Mouse (Mus musculus) megakaryocyte-erythroid progenitor cell, adult 5-6 weeks (primary cell): ENCODE measurements at regions not wholly inside any gene's neighbourhood (a gene's known extent, or its start where the extent isn't known, plus 50 kb on each side); places are given as distances from the start of the nearest gene placed in this dataset.
A peak's percentile ranks its signal among the peaks of the same experiment; 100 is the strongest.

Experiments
- ATAC-seq: replicated peaks from 2 replicates; pipeline ENCODE4 v1.8.0; 2016; ENCODE audit warnings: mild to moderate bottlenecking, inconsistent platforms; ENCODE audit not compliant: severe bottlenecking, poor library complexity, low FRiP score, low TSS enrichment

DNA sequence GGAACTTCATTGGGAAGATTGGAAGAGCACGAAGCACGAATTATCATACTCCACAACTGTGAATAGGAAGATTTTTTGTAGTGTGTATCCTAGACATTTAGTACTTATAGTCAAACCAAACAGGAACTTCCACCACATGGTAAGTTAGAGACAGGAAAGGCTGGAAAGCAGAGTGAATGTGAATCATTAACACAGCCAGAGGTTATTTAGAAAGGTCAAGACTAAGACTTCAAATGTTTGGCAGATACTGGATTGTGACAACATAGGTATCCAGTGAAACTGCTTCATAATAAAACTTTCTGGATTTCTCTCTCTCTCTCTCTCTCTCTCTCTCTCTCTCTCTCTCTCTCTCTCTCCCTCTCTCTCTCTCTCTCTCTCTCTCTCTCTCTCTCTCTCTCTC lies 246.4 kb upstream of the Tet2 start:
- no peak for ATAC-seq

DNA sequence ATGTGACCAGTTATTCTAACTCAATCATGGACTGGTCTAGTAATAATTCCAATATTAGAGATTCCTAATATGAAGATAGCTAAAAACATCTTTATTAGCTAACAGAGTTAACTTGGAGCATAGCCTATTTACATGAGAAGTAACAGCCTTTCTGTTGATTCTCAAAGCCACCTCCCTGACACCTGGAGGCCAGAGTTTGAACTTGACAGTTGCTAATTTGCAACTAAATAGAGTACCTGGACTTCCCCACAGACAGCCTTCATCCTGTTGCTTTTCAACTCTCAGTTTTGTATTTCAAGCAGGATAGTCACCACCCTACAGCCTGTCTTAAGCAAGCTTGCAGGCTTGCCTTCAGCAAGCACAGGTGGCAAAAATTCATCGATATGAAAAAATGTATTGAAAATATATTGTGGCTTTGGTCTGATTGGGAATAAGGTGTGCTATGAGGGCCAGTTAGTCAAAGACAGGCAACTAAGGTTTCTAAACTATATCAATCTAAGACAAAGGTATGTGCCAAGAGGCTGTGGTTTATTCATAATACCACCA lies 264.1 kb upstream of the Tet2 start:
- no peak for ATAC-seq

DNA sequence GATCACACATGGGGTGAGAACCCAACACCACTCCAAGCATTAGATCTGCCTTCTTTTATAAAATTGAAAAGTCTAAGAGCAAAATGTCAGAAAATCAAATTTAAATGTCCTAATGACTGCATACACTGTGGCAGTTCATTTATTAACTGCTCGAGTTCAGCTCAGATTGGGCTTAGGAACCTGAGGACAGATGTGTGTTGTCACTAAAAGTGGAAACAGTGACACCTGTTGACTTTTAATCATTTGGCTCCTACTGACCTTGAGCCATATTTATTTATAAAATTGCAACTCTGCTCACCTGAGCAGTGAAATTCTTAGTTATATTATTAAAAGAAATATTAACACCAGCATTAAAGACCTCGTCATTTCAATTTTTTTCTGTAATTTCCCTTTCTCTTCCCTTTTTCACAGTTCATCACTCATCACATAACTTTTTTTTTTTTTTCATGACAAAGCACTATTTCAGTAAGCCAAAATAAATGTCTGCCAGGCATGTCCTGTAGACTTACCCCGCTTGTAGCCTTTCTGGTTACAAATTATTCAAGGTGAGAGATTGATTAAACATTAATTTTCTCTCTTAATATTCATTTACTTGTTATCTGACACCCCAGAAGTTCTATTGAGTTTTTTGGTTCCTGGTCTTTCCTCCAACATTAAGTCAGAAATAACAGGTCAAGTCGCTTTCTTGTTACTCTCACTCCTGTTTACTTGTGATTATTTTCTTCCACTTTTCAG lies 274.2 kb upstream of the Tet2 start:
- no peak for ATAC-seq

DNA sequence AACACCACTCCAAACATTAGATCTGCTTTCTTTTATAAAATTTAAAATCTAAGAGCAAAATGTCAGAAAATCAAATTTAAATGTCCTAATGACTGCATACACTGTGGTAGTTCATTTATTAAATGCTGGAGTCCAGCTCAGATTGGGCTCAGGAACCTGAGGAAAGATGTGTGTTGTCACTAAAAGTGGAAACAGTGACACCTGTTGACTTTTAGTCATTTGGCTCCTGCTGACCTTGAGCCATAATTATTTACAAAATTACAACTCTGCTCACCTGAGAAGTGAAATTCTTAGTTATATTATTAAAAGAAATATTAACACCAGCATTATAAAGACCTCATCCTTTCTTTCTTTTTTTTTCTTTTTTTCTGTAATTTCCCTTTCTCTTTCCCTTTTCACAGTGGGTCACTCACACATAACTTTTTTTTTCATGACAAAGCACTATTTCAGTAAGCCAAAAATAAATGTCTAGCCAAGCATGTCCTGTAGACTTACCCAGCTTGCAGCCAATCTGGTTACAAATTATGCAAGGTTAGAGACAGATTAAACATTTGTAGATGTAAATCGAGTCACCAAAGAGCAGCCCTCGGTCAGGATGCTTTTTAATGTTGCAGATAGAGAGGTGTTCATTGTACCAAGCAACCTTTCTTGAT lies 288.9 kb upstream of the Tet2 start:
- no peak for ATAC-seq

DNA sequence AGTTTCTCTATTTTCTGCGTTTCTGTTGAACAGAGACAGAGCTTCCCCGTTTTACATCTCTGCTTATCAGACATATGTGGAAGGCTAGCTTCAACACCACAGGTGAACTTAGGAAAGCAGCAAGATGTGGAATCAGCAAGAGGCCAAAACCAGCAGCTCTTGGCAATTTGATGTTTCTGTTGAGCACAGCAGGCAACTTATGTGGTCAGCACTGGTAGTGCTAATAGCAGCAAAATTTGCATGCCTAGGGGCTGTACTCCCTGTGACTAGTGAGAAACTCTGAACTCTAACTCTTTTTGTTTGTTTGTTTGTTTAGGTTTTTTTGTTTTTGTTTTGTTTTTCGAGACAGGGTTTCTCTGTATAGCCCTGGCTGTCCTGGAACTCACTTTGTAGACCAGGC lies 289.5 kb upstream of the Tet2 start:
- ATAC-seq = no peak

DNA sequence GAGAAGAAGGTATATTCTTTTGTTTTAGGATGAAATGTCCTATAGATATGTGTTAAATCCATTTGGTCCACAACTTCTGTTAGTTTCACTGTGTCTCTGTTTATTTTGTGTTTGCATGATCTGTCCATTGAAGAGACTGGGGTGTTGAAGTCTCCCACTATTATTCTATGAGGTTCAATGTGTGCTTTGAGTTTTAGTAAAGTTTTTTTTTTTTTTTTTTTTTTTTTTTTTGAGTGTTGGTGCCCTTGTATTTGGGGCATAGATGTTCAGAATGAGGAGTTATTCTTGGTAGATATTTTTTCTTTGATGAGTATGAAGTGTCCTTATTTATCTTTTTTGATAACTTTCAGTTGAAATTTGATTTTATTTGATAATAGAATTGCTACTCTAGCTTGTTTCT lies 301.4 kb upstream of the Tet2 start:
- no peak for ATAC-seq

DNA sequence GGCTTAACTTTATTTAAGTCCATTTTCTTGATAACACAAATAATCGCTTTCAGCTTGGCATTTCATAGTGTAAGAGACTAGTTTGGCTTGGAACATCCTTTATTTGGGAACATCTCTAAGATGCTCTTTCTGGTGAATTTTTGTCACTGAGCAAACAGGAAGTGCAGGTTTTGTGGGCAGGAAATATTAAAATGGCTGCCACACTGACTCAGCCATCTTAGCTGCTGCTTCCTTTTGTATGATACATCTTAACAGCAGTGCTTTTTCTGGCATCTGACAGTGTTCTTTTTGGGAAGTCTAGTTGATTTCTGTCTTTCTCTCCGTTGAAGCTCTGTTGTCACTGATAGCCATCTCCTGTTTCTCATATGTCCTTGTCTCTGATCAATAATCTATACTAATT lies 329.4 kb upstream of the Tet2 start:
- no peak for ATAC-seq

DNA sequence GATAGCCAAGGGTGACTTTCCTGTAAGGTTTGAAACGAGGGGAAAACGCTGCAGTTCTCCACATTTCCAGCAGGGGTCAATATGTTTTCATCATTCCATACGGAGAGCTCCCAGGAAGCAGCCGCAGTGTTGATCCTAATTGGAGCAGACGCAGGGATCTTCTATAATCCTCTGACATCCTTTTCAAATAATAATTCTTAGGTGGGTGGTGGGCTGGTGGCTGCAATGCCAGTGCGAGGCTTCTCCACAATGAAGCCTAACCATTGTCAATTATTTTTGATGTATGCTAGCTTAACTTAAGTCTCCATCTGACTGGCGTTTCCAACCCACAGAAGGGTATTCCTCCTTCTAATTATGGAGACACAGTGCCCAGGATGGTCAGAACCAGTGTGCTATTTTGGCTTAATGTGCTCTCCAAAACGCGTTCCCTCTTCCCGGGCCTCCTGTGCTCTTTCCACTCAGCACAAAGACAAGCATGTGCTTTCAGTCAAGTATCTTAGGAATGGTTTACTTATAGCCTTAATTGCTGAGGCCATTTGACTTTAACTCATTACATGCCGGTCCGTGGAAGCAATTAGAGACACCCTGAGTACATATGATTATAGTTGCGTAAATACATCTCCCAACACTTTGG lies 331.6 kb upstream of the Tet2 start:
- peak; percentile 82; the same call in 1 of the 2 replicates for ATAC-seq

DNA sequence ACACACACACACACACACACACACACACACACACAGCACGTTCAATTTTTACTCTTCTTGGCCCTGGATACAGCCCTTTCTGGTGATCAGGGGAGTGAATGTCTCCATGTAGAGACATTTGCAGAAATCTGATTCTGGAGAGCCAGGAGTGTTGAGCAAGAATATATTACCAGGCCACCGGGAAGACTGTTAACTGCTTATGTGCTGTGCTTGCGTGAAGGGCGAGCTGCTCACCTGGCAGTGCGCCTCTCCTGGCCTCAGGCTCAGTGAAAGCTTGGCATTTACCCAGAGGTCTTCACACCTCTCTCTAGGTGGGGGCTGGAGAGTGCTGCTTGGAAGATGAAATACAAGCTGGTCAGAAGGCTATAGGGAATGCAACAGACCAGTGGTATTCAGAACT lies 332.4 kb upstream of the Tet2 start:
- no peak for ATAC-seq

DNA sequence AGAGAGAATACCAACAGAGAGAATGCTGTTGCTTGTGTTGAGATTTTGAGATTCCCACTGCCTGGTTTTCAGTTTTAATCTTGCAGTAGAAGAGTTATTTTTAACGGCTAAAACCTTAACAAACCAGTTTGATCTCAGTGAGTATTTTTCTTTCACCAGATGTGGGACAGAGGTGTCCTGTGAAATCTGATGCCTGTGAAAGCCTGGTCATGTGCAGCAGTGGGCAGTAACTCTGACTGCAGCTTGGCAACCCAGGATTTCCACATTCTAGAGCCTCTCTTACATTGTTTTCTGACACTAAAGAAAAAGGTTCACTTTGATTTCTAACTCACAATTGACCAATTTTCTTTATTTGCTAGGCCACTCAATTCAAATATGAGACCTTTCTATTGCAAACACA lies 335.7 kb upstream of the Tet2 start:
- ATAC-seq = no peak

DNA sequence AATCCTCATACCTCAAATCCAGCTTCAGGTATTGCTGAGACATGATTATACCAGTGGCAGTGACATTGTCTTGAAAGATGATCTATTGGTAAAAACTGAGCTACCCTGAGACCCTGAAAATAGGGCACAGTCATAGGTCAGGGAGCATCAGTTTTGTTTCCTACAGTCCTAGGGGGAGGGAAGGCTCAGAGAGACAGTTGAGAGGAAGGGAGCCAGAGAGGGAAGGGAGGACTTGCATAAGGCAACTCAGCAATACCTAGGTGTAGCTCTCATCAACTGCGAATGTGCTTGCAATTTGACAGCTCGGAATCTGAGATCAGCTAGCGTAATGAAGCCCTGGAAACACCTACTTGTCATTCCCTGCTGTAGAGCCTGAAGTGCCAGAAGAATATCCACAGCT lies 334.4 kb upstream of the Cxxc4 start:
- no peak for ATAC-seq

DNA sequence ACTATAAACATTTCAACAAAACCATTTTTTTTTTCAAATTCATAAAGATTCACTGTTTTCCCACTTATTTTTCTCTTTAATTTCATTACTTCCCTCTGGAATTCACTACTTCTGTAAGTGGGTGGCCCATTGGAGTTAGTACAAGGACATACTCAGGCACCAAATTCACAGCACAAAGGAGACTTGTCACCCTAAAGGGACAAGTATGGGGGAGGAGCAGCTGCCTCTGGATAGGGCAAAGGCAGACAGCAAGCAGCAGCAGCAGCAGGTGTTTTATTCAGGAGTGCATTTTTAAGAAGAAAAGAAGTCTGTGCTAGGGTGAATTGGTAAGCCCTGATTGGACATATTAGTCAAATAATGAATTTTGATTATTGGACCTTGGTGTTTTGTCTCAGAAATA lies 314.1 kb upstream of the Cxxc4 start:
- ATAC-seq = no peak

DNA sequence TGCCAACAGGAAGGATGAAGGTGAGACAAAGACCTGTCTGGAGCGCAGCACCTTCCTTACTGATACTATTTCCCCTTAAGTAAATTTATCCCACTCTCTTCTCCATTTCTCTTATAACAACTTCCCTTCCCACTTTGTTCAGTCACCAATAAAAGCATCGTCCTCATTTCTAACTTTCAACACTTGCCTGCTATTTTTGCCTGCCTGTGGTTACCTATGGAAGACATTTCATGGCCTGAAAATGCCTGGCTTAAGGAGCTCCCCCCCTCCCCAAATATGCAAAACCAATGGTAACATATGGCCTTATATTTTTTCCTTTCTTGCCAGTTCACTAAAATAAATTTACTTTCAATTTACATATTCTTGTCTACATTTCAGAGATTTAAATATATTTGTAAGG lies 271.0 kb upstream of the Cxxc4 start:
- no peak for ATAC-seq

DNA sequence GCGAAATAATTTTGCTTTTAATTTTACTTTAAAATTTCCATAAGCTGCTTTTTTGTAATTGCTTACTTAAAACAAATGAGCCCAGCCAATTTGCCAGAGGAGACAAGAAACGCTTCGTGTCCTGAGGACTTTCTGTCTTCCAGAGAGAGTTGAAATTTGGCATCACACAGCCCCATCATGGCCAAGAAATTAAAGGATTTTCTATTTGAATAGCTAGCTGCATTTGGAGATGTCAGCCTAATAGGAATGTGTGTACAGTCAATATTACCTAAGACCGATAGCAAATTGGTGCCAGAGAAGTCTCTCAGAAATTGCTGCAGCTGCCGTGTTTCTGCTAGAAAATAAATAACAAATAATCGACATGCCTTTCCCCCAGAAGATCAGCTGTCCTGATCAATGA lies 268.1 kb upstream of the Cxxc4 start:
- no peak for ATAC-seq

DNA sequence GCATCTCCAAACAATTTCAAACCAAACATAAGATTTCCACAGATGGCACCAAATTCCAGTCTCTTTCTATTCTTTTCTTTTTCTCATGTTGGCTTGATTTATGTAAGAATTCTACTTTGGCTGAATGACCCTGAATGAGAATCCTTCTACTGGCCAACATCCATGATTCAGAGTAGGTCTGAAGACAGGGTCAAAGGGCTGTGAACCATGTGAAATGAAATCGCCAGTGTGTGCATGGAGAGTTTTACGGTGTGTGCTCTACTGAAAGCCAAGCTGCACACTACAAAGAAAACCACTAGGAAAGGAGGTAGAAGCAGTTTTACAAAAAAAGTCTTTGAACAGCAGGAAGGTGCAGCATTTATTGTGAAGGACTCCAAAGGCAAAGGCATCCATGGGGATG lies 263.5 kb upstream of the Cxxc4 start:
- no peak for ATAC-seq

DNA sequence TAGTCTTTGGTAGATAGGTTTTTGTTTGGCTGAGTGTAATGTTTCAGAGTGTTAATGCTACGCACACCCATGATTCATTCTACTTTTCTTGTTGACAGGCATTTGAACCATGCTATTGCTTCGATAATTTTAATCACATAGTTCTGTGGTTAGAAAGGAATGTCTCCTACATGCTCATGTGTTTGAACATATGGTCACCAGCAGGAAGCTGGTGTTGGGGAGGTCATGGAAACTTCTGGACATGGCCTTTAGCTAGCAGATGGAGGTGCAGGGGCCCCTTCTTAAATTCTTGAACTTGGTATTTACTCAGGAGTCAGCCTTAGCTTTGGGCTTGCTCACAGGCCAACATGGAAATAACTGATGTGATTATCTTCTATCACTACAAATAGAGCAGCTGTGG lies 248.6 kb upstream of the Cxxc4 start:
- no peak for ATAC-seq

DNA sequence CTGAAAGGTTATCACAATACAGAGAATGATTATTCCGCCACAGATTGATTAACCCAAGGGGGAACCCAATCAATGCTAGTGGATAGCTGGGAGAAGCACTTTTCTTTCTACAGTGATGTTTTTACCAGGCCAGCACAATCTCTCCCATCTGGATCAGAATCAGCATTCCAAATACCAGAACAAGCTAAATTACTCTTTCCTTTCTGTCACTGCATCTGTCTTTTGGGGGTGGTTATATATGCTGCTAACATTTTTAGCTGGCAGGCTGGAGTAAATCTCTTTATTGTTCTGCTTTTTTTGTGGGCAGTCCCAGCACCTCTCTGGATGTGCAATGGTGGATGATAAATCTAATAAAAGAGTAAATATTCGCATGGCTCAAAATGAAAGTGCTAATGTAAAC lies 242.3 kb upstream of the Cxxc4 start:
- ATAC-seq = no peak

DNA sequence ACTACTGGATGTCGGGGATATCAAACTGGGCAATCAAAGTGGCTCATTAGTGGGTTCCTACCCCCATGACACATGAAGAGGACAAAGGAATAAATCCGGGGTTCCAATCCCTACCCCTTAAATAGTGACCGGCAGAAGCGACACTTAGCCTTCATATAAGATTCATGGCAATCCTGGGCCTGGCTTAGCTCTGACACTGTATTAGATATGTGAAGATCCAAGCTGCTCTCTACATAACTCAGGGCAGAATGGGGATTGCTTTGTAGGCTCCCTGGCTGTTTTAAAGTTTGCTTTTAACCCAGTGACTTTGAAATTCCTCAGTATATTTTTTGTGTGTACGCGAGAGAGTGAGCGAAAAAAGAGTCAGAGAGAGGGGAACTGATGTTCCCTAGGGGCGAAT lies 236.3 kb upstream of the Cxxc4 start:
- no peak for ATAC-seq

DNA sequence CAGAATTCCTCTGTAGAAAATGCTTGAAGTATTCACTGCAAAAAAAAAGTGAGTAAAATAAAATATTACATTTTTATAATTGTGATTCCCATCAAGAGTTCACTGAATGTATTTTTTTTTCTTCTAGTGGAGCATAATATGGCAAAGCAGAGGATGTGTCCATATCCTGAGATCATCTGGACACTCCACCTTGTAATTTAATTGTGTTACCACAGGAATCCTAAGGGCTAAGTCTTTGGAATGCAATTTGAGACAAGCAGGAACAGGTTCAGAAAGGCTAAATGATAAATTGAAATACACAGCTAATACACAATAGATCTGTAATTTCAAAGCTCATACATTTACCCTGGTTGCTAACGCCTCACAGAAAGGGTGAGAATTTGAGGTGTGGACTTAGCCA lies 235.7 kb upstream of the Cxxc4 start:
- ATAC-seq = no peak

DNA sequence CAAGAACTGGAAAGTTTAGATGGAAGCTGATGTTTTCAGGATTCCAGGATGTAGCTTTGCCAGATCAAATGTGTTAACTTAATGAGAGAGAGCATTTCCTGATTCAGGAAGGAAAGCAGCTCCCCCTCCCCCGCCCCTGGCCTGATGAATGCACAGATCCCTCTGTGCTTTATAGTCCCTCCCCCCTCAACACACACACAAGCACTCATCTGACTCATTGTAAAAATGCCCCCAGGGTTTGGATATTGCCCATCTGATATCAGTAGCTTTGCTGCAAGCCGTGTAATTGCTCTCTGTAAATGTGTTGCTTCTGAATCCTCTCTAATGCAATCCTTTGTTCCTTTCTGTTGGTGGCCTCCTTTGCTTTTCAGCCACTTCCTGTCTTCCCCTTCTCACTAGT lies 221.5 kb upstream of the Cxxc4 start:
- ATAC-seq = no peak

DNA sequence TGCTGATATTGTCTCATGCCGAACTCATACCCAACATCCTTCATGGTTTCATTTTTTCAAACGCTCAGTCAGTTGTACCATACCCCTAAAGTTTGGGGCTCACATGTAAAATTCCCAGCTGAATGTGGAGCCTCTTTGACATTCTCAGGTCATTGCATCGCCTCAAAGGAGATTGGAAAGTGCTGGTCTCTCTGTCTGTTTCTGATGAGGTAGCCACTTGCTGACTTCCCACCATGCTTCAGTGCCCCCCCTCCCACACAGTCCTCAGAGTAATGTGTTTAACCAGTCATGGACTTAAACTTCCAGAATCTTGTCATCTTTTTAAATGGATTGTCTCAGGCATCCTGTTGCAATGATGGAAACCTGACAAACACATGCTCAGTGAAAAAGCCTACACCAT lies 220.9 kb upstream of the Cxxc4 start:
- ATAC-seq = no peak
